Mouse (Mus musculus) embryo, embryonic 11 days (tissue): ENCODE data around the gene Rasgrp3.
A peak's percentile ranks its signal among the peaks of the same experiment; 100 is the strongest.

Experiments
- DNase-seq: peaks from one replicate; pipeline ENCODE4 v3.0.0-alpha.2; 2015

Rasgrp3 gene

DNA sequence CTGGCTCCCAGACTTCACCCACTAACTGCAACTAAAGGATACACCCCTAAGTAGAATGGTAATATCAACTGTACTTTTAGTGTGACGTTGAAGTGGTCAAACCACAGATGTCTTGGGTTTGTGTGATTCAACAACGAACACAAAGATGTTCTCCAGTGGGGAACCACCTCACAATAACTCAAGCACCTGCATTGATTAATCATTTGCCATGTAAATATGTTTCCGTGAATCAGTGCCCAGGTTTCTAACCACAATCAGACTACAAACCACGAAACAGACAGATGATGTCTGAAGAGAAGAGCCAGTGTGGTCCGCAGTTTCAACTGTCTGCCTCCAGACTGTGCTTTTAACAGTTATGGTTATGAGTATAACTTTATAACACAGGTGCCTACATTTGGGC is 69.4 kb downstream of the Rasgrp3 start:
- DNase-seq: no peak

DNA sequence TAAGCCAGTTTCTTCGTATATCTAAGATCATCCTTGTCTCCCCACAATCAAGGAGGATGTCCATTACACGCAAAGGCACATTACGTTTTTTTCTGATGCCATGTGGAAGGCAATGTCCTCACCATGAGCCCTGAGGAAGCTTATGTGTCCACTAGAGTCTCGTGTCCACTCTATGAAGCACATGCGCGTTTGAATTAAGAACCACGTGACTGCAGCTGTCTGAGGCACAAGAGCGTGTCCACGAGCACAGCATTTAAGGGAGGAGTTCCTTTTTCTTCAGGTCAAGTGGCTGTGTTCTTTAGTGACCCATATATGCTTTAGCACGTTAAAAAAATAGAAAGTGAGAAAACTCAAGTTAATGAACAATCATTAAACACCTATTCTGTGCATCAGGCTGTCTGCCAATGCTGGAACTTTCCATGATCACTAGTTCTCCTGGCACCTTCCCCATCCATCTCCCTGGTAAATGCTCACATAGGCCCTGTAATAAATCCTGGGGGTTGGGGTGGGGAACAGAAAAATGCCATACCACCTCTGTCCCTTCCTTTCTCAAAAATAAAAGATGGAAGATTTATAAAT is 70.5 kb downstream of the Rasgrp3 start:
- DNase-seq: no peak

DNA sequence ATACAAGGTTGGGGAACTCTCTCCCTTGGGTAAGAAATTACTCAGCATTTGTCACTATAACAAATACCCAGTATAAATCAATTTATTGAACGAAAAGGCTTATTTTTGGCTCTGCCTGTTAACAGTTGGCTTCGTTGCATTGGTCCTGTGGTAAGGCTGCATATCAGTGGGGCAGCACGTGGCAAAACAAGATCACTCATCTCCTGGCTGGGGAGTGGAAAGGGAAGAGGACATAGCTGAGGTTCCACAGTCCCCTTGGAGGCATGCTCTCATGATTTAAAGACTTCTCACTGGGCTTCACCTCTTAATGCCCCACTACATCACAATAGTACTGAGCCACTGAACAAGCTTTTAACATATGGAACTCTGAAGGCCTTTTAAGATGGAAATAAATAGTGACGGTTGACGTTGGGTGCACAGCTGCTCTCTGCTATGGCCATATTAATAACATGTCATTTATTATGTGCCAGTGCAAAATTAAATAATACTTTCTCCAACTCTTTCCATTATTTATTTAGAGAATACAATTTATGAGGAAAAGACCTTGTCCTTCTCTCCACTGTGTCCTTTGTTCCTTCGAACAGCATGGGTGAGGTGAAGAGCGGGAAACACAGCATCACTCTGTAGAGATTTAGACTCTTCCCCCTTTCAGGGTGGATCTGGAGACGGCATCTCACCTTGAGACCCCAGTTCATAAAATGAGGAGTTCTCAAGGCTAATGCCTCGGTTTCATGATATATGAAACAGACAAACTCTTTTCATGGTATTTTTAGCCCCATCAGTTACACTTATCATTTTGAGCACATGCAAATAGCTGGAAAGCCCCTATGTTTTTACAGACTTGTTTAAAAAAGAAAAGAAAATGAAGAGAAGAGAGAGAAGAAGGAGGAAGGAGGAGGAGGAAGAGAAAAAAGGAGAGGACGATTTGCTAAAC is 71.3 kb downstream of the Rasgrp3 start:
- no peak for DNase-seq

DNA sequence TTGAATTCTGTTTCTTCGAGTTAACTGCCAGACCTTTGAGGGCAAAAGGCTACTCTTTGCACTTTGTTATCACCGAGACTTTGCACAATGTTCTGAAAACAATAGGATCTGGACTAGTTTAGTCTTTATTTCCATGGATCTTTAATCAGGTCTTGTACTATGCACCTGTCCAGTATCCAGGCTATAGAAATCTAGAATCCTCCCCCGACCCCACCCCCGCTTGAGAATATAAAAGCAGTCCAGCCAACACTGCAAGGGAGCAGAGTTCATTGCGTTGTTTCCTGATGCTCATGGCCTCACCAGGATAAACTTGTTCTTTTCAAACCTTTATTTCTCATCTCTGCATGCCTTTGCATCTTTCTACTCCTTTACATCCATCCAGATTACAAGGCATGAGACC is 73.6 kb downstream of the Rasgrp3 start:
- DNase-seq: no peak

DNA sequence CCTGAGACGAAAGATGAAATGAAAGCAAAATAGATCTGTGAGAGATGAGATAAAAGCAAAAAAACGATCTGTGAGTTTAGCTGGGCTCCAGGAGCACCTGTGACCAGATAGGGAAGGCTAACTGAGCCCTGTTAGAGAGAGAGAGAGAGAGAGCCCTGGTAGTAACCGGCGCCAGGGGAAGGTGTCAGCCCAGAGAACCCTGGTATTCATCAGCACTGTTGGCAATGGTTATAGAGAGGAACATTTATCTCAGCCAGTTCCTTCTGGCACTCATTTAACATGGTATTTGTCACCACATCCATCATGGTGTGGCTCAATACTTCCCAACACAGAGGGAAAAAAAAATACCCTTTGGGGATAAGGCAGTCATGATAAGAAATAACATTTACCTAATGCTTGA is 80.9 kb downstream of the Rasgrp3 start:
- DNase-seq: no peak

DNA sequence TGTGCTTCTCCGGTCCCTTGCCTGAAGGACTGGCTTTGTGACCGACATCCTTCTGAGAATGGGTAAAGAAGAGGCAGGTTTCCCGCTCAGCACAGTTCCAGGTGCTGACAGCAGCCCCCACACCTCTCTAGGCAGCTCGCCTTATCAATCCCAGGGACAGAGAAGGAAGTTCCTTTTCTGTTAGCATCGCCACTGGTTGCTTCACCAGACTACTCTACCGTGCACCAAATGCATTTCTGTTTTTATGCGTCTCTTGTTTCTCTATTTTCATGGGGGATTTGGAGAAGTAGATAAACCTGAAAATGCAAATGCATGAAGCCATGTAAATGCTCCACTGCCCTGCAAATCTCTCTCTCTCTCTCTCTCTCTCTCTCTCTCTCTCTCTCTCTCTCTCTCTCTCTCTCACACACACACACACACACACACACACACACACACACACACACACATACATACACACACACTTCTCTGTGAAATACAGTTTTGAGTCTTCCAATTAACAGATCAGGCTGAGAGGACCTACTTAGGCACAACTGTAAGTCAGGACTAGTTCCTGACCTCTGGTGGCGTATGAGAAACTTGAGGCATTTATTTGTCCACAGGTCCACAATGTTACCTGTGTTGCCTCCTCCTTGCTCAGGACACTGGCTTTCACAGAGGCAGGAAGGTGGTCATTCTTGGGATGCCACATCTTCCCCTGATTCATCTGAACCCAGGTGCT is 82.6 kb downstream of the Rasgrp3 start:
- DNase-seq: no peak

DNA sequence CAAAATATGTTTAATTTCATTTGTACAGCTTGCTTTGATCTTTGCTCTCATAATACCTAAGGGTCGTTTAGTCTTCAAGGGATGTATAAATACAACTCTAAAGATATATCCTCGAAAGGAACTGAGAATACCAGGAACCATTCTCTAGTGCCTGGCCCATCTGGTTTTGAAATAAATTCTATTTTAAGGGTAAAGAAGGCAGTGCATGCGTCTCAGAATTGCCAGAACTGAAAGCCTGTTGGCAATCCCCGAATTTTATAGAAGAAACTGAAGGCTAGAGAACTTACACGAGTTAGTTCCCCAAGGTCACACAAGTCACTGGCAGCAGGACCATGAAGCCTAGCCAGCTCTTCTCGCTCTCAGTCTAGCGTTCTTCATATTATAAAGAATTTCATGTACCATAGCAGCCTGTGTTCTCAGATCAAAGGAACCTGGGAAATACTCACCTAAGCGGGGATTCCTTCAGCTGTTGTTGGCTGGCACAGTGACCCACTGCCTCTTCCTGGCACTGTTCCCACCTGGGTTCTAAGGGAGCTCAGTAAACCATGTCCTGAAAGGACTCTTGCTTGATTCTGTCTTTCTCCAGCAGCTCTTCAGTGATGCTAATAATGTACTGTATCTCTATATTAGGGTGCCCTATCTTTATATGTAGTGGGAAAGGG is 83.7 kb downstream of the Rasgrp3 start:
- no peak for DNase-seq

DNA sequence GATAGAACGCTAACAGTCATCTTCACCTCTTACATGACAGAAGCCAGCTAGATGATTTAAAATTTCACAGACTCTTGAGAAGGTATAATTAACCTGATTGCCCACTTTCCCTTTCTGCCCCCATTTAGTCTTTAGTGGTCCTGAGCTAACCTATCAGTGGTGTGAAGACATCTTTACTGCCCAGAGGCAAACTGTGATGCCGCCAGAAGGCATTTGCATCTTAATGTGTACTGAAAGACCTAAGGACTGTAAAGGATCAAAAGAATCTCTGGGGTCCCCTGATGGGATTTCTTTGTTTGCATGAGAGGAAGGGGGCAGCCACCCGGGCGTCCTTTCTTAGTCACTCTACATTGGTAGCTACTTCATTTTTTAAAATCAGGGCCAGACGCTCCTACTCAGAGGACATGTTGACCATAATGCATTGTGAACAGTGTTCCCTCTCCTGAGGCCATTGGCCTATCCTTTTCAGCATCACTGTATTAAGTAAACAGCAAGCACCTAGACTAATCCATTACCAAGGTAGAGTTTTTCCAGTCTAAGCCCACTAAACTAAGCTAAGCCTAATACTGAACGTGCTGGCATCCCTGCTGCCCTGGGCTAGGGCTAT is 85.6 kb downstream of the Rasgrp3 start:
- DNase-seq: no peak

DNA sequence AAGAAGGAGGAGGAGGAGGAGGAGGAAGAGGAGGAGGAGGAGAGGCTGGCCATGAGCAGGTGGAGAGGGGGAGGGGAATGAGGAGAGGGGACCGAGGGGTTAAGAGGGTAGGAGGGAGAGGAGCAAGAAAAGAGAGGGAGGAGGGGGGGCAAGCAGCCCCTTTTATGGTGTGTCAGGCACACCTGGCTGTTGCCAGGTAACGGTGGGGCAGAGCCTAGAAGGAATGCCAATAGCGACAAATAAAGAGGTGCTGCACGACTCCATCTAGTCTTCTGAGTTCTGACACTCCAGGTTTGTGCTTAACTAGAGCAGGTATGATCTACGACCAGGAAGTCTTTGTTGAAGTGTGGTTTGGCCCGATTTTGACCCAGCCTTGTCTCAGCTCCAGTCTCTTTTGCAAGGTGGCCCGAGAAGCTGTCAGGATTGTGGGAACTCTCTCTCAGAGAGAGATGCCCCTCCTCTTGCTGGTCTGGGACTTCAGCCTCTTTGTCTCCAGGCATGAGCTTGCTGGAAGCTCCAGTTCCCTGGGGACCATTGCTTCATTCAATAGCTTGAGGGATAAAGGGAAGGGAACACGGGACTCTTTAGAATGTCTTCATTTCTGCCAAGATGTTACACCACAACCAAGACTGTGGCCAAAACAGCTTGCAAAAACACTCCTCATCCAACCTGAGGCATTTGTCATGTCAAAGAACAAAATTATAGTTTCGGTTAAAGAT is 86.8 kb downstream of the Rasgrp3 start:
- peak; percentile 18 for DNase-seq

DNA sequence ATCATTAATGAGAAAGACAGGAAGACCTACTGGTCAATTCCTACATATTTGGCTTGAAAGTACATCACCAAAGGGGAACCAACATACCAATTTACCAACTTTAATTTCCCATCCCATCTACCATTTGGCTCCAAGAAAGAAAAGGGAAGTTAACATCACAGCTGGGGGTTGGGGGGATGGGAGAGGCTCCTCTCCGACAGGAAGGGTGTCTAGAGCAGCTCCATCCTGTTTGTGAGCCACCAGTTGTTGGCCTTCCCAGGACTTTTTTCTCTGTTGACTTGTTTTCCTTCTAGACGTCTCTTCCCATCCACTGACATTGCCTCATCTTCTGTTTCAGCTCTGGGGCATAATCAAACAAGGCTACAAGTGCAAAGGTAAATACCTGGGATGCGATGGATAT is 88.1 kb downstream of the Rasgrp3 start:
- no peak for DNase-seq

DNA sequence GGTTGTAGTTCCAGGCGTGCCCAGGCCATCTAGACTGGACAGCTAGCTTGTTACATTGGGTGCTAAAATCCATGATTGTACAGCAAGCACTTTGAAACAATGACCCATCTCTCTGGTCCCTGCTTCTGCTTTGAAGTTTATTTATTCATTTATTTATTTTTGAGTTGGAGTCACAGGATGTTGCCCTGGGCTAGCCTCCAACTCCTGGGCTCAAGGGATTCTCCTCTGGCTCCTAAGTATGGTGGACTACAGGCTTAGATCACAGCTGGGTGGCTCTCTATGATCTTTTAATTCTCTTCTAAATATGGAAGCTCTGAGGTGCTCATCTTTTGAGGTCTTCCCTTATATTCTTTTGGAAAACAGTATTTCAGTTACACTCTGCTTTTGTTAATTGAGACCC is 90.7 kb downstream of the Rasgrp3 start:
- DNase-seq: no peak

DNA sequence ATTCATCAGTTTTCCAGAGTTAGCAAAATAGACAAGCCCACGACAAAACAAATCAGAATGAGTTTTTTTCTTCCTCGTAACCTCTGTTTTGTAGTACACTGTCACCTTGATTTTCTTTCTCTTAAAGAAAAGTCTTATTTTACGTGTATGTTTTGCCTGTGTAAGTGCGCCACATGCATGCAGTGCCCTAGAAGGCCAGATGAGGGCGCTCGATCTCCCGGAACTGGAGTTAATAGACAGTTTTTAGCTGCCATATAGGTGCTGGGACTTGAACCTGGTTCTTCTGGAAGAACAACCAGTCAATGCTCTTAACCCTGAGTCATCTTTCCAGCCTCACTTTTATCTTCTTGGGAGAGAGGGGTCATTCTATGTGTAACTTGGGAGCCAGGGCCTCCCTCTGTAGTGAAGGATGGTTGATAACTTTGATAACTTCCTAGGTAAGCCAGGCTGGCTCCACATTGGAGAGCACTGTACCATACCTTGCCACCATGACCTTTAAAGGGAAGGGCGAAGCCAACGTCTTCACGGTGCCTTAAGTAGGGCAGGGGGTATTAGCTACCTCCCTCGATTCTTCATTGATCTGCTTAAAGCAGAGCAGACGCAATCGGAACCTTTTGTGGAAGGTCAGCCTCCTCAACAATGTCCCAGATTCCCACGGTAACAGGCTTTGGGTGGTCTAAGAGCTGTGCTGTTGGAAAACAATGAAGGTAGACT is 93.7 kb downstream of the Rasgrp3 start:
- no peak for DNase-seq

DNA sequence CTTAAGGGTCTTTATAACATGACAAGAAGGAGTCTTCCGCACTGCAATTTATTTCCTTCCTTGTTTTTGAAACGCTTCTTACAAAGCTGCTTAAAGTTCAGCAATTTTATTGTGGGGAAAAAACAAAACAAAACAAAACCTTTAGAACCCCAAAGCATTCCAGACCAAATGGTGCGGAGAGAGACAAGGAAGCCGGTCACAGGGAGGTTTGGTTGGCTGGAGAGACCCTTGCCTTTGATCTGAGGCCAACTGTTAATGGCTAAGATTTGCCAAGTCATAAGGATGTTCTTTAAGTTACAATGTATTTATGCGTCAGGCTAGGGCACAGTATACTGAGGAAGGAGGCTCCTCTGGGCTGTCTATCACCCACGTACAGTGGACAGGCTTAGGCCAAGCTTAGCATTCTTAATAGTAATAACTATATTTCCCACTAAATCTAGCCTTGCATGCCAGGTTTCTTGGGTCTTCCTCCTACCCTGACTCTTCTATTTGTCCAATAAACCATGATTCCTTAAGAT is 96.8 kb downstream of the Rasgrp3 start:
- DNase-seq: no peak

DNA sequence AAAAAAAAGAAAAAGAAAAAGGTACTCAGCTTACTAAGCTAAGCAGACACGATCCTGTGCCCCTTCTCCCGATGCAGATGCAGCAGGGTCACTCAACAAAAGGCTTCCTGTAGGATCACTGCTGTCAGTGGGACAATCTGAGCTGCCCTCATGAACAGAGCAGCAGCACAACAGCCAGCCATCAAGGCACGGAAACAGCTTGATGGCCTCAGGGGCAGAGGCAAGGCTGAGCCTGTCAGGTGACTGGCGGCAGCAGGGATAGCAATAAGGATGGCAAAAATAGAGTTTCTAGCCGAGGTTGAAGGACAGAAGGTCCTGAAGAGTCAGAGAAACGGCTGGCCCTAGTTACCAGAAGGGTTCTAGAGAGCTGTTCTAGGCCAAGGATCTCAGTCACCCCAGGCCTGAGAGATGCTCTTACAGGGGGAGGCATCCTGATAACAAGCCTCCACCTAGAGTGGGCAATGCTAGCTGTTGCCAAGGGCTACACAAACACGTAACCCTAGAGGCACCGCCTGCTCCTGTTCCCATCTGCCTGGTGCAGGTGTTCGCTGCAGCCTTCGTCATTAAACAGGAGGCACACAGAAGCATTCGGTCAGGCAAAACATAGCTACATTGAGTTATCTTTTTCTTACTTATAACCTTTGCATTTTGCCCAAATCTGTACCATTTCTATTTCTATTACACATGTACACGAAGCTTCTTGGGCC is 98.8 kb downstream of the Rasgrp3 start:
- DNase-seq: no peak

DNA sequence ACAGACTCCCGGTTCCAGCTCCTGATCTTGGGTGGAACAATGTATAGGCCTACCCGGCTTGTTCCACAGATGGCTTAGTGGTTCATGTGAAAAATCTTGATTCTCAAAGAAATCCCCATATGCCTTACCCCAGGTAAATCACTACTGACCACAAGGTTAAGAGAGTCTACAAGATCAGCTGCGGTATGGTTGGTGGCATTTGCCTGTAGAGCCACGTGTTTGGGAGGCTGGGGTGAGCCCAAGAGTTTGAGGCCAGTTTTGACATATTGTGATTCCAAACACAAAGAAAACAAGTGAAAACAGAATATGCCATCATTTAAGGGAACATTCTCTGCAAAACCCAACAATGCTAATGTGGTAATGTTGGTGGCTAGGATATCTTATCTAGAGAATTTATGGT is 99.9 kb downstream of the Rasgrp3 start:
- DNase-seq: no peak

DNA sequence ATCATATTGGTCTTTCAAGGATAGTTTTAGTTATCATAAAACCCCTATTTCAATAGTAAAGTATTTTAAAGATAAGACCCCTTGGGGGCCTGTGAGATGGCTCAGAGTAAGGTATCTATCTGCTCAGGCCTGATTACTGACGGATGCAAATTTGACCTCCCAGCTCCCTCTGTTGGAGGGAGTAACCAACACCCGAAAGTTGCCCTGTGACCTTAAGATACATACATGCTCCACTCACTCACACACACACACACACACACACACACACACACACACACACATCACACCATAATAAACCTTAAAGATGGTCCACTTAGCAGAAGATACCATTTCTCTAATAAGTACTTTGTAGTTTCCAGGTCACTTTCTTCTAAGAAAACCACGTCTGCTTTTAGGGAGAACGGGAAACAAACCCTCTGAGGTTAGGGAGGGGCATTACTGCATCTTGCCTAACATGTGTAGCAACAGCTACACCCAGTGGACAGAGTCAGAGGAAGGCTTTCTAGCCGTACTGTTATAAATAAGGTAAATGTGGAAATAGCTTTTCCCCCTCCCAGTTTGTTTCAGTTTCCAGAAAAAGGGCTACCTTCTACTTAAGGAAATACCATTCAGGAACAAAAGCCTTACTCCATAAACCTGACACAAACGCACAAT is 100.8 kb downstream of the Rasgrp3 start:
- peak; percentile 57 for DNase-seq

DNA sequence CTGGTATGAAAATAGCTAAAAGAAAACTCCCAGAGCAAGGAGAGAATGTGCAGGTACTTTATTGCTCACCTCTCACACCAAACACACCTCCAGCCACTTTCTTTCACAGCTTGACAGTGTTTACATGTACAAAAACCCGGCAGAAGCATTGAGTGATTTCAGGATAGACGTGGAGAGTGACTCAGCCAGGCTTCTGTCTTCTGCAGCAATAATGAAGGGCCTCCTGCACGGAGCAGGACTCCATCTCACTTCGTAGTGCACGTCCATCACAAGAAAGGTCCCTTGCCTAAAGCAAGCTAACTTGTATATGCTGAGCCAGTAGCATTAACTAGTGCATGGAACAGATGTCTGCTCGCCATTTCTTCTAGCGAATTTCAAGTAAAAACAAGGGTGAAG is 101.4 kb downstream of the Rasgrp3 start:
- DNase-seq: no peak

DNA sequence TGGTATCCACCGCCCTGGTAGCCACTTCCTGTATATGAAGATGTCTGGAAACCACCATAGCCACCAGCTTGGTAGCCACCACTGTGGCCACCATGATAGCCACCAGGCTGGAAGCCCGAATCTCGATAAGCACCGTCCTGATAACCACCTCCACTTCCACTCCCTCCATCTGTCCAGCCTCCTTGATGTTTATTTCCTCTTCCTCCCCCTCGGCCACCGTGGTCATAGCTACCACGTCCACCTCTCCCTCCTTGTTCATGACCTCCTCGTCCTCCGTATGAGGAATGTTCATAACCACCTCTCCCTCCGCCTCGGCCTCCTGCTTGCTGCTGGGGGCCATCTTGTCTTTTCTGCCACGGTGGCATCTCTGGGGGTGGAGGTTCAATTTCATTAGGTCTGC is 102.7 kb downstream of the Rasgrp3 start:
- no peak for DNase-seq

DNA sequence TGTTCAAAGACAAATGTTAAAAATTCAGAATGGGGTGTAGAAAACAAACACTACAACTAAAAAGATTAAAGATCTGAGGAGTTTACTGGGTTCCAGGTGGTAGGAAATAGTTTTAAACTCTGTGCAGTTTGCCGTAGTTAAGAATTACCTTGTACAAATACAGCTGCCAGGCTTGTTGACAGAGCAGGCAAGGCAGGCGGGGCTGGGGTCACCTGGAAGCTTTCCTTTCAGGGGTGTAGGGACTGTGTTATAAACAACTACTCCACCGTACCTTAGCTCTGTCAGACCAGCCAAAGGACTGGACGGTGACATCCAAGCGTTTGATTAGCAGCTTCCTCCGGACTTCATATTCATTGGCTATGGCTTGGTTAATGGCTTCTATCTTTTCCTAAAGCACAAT is 103.4 kb downstream of the Rasgrp3 start:
- no peak for DNase-seq

DNA sequence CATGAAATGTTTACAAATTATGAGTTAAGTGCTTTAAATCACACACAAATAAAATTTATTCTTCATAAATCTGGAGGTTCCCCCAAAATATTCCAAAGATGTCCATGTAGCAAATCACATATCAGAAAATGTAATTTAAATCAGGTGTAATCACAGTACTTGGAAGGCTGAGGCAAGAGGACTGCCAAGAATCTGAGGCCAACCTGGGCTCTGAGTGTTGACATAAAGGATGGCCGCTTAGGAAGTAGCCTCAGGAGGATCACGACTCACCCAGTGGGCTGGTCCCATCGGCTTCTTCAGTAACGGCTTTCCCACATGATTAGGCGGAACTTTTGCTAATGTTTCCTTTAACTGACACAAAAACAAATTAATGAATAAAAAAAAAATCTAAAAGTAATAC is 104.1 kb downstream of the Rasgrp3 start:
- no peak for DNase-seq
